Mouse (Mus musculus) spleen, adult 2 months (tissue): Measurements from ENCODE around the gene Racgap1.

Experiments used
- CTCF ChIP-seq: fragments of 200-500 bp; IDR thresholded peaks from 2 replicates; pipeline ENCODE4 v1.5.1; 2011; ENCODE audit warnings: mild to moderate bottlenecking, inconsistent platforms; ENCODE audit not compliant: insufficient read depth, insufficient read length, insufficient replicate concordance; ENCODE audit errors: extremely low read depth
- POLR2A ChIP-seq: fragments of 200-500 bp; IDR thresholded peaks from 2 replicates; pipeline ENCODE4 v1.6.1; 2011; ENCODE audit warnings: low read depth, low read length, inconsistent platforms

- TF ChIP-seq CTCF (no peak), POLR2A (no peak)
These were observed 59.3 kb downstream of the Racgap1 start for GRCm38 (mm10) chr15:99592177-99592576.
